Mouse (Mus musculus): ENCODE results near the gene Becn1.

DNA sequence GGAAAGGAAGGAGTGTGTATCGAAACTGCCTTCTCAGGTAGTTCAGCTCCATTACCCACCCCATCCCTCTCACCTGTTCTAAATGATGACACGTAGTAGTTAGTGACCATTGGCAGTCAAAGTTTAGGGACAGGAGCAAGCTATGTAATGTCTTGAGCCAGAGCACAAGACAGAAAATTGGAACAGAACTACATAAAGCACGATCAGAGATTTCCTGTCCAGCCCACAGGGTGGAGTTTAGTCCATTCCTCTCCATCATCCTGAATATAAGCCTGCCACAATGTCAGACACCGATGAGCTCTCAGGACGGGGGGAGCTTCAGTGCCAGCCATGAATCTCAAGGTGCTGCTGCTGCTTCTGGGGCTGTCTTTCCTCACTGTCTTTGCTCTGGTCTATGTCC, 22.7 kb upstream of the Becn1 start, which contains the start of gene Aoc2:
- TF ChIP-seq CTCF (IDR thresholded peaks at IDR 0.05; ENCODE audit: control insufficient read depth, insufficient read depth, low read length) (no peak), POLR2A (IDR thresholded peaks at IDR 0.05; ENCODE audit: borderline replicate concordance, control insufficient read depth, low read depth, low read length) (no peak)
